Mouse (Mus musculus) C2C12 (cell line): ENCODE measurements around the gene S1pr5.

Experiments used
- CEBPB ChIP-seq: IDR thresholded peaks from one replicate; pipeline ENCODE4 v1.6.1; 2011; ENCODE audit warnings: low read depth, mild to moderate bottlenecking, control low read depth, moderate library complexity
- CTCF ChIP-seq: IDR thresholded peaks from one replicate; pipeline ENCODE4 v1.5.1; 2011; ENCODE audit not compliant: control insufficient read depth, insufficient read depth, insufficient read length
- FOSL1 ChIP-seq: IDR thresholded peaks from one replicate; pipeline ENCODE4 v1.8.0; 2011; ENCODE audit warnings: mild to moderate bottlenecking, low read length; ENCODE audit not compliant: poor library complexity, insufficient read depth, severe bottlenecking
- MAX ChIP-seq: IDR thresholded peaks from one replicate; pipeline ENCODE4 v1.6.1; 2011; ENCODE audit warnings: mild to moderate bottlenecking, control low read depth
- MYOD1 ChIP-seq: IDR thresholded peaks from one replicate; pipeline ENCODE4 v1.6.1; 2011; ENCODE audit warnings: low read depth; ENCODE audit not compliant: control insufficient read depth, insufficient read length
- MYOG ChIP-seq: IDR thresholded peaks from one replicate; pipeline ENCODE4 v1.6.1; 2011; ENCODE audit not compliant: control insufficient read depth, insufficient read length; ENCODE audit errors: extremely low read depth
- USF1 ChIP-seq: IDR thresholded peaks from one replicate; pipeline ENCODE4 v1.6.1; 2011; ENCODE audit warnings: low read depth, mild to moderate bottlenecking, control low read depth, moderate library complexity

DNA sequence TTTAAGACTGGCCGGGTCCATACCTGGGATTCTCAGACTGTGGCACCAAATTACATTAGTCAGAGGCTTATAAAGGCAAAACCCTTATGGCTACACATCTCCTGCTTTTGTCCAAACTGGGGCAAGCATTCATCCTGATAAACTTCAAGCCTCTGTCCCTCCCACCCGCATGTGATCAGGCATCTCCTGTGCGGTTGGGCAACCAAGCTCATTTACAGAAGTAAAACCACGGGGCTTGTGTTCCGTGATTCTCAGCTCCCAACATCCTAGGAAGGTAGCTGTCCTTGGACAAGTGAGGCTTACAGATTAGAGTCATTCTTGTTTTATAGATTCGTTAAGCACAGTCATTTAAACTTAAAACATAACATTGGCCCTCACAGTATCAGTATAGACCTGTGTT is 41.4 kb downstream of the S1pr5 start:
- TF ChIP-seq CTCF (no peak), MYOD1 (no peak), USF1 (no peak), MYOG (no peak), CEBPB (no peak), MAX (no peak), FOSL1 (no peak)
